Mouse (Mus musculus): ENCODE measurements around the gene Cdk5rap2. TPM values are rescaled to one million over a fixed set of nuclear protein-coding genes. Genes with fewer than 3 reads are reported as not detected.

Cdk5rap2 gene
- polyA plus RNA-seq, 1 experiment from 2014 or later = 12.4 TPM

DNA sequence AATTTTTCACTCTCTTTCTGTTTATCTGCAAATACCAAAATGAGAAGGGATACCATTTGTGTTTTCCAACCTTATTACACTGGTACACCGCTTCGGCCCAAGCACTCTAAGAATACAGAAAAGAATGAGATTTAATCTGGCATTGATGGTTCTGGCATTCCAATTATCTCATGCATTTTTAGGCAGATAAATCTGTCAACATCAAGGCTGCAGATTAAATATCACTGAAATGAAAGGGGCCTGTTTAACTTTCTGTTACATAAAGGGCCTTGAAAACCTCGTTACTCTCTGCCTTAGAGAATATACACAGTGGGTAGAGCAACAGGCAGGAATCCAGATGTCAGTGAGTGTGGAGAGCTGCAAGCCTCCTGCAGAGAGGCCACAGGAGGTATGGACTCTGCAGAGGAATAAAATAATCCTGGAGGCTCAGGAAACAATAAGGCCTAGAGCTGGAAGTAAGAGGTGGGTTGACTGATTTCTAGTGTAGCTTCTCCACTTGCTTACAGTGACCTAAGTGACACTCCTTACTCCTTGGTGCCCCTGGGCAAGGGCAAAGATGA, 166.6 kb downstream of the Cdk5rap2 start:
- Histone ChIP-seq H3K4me2 (no peak overlapping the region), H3K27me3 (replicated peaks; ENCODE audit: control insufficient read depth, insufficient read depth, low read length) (no peaks in the 10 kb centered on the region), H3K4me1 (replicated peaks; ENCODE audit: control insufficient read depth, insufficient read depth, low read length) (no peaks in the 10 kb centered on the region), H3K27ac (ENCODE audit: low read depth, low read length) (no peak overlapping the region), H3K9me3 (ENCODE audit: control insufficient read depth, low read length) (no peaks in the 10 kb centered on the region), H3K9ac (ENCODE audit: low read depth, low read length) (no peak overlapping the region), H3K36me3 (ENCODE audit: control insufficient read depth, insufficient read depth, low read length) (peaks cover 4% of the 10 kb centered on the region; the same call in 1 of the 2 replicates), H3K4me3 (ENCODE audit: low read depth, low read length) (no peak overlapping the region)
- ATAC-seq (replicated peaks; ENCODE audit: low FRiP score) (no peak), DNase-seq (ENCODE audit: low spot score) (no peak)
- WGBS = 75% methylated on average over 3 of the region's 3 CpGs

DNA sequence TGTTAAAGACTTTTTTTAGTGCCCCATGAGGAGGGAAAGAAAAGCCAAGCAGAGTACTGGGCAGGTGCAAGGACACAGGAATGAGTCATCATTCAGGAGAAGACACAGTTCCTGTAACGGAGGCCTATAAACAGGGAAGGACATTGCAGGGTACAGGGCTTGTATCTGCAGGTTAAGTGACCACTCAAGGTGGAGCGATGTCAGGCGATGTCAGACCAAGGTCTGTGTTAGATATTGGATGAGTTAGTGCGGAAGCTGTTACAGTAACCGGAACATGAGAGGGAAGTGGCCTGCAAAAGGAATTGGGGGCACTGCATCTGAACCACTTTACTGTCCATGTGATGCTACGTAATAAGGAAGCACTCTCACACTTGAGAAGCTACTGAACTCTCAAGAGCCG, 170.5 kb downstream of the Cdk5rap2 start:
- 91% methylated on average over 7 of the region's 7 CpGs for WGBS
- H3K36me3 ChIP-seq (ENCODE audit: control insufficient read depth, insufficient read depth, low read length) = peaks cover 10% of the 10 kb centered on the region; the same call in 1 of the 2 replicates

DNA sequence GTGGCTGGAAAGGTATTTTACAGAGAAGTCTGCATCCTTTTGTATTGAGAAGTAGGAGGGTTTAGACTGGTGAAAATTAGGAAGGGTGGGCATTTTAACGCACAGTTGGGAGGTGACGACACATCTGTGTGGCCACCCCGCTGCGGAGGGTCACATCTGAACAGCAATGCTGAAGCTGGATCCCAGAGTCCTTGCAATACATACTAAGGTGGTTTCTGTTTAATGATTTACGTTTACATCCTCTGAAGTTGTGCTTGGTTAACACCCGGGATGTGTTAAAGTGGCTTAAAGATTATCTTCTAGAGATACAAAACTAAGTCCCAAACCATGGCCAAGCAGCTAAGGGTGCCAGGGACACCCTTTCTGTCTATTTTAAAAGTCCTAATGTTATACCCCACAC, 171.4 kb downstream of the Cdk5rap2 start:
- Histone ChIP-seq H3K9me3 (ENCODE audit: control insufficient read depth, low read length) (no peaks in the 10 kb centered on the region), H3K27ac (ENCODE audit: low read depth, low read length) (no peak overlapping the region), H3K27me3 (replicated peaks; ENCODE audit: control insufficient read depth, insufficient read depth, low read length) (no peaks in the 10 kb centered on the region), H3K4me1 (replicated peaks; ENCODE audit: control insufficient read depth, insufficient read depth, low read length) (no peaks in the 10 kb centered on the region), H3K4me2 (no peak overlapping the region), H3K9ac (ENCODE audit: low read depth, low read length) (no peak overlapping the region), H3K36me3 (ENCODE audit: control insufficient read depth, insufficient read depth, low read length) (peaks cover 10% of the 10 kb centered on the region; the same call in 1 of the 2 replicates), H3K4me3 (ENCODE audit: low read depth, low read length) (no peak overlapping the region)
- 94% methylated on average over 6 of the region's 6 CpGs for WGBS
- DNase-seq (ENCODE audit: low spot score) (no peak), ATAC-seq (replicated peaks; ENCODE audit: low FRiP score) (no peak)

More for the DNA sequence above, 170.5 kb downstream of the Cdk5rap2 start:
- Histone ChIP-seq H3K4me1 (replicated peaks; ENCODE audit: control insufficient read depth, insufficient read depth, low read length) (no peaks in the 10 kb centered on the region), H3K27ac (ENCODE audit: low read depth, low read length) (no peak overlapping the region), H3K9ac (ENCODE audit: low read depth, low read length) (no peak overlapping the region), H3K4me2 (no peak overlapping the region), H3K9me3 (ENCODE audit: control insufficient read depth, low read length) (no peaks in the 10 kb centered on the region), H3K4me3 (ENCODE audit: low read depth, low read length) (no peak overlapping the region), H3K27me3 (replicated peaks; ENCODE audit: control insufficient read depth, insufficient read depth, low read length) (no peaks in the 10 kb centered on the region)
- ATAC-seq (replicated peaks; ENCODE audit: low FRiP score) = no peak
- no peak for DNase-seq (ENCODE audit: low spot score)

DNA sequence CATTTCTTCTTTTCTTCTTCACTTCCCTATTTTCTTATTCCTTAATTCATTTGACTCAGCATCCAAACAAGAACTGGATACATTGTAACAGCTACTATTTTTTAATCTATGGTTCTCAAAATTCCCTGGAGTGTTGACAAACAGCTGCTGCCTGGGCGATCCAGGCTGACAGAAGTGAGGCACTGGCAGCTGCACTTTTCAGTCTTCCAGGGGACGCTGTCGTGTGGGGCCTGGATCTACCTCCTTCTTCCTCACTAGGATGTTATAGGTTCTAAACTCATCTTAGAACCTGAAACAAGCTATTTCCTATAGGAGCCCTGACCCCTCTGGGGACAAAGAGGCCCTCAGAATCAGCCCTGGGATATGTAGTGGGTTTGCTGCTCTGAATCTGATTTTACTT, 177.9 kb downstream of the Cdk5rap2 start:
- DNase-seq (ENCODE audit: low spot score) (no peak), ATAC-seq (replicated peaks; ENCODE audit: low FRiP score) (no peak)
- Histone ChIP-seq H3K9ac (ENCODE audit: low read depth, low read length) (no peak overlapping the region), H3K4me1 (replicated peaks; ENCODE audit: control insufficient read depth, insufficient read depth, low read length) (no peaks in the 10 kb centered on the region), H3K27me3 (replicated peaks; ENCODE audit: control insufficient read depth, insufficient read depth, low read length) (no peaks in the 10 kb centered on the region), H3K27ac (ENCODE audit: low read depth, low read length) (no peak overlapping the region), H3K9me3 (ENCODE audit: control insufficient read depth, low read length) (no peaks in the 10 kb centered on the region), H3K4me3 (ENCODE audit: low read depth, low read length) (no peak overlapping the region), H3K36me3 (ENCODE audit: control insufficient read depth, insufficient read depth, low read length) (peaks cover 3% of the 10 kb centered on the region; the same call in 1 of the 2 replicates), H3K4me2 (no peak overlapping the region)
- 91% methylated on average over 3 of the region's 3 CpGs for WGBS

DNA sequence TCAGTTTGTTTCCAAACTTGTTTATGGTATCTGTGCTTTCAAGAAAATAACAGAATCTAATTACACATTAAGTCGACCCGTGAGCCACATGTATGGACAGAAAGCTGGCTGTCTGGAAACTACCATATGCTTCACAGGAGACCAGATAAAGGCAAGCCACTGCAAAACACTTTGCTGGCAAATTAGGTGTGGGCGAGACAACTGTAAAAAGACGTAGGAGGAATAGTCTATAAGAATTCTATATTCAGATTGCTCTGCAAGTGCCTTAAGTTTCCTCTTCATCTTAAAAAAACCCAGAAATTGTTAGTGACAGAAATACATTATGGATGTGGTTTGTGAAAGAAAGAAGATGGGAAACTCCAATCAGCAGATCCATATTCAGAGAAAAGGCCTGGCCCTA, 180.4 kb downstream of the Cdk5rap2 start:
- no peak for DNase-seq (ENCODE audit: low spot score)
- no peaks in the 10 kb centered on the region for H3K9me3 ChIP-seq (ENCODE audit: control insufficient read depth, low read length)
- no peaks in the 10 kb centered on the region for H3K27me3 ChIP-seq (replicated peaks; ENCODE audit: control insufficient read depth, insufficient read depth, low read length)
- H3K36me3 ChIP-seq (ENCODE audit: control insufficient read depth, insufficient read depth, low read length) = no peaks in the 10 kb centered on the region; the same call in 1 of the 2 replicates
- no peak overlapping the region for H3K9ac ChIP-seq (ENCODE audit: low read depth, low read length)
- H3K27ac ChIP-seq (ENCODE audit: low read depth, low read length) = no peak overlapping the region
- WGBS = 87% methylated on average over 4 of the region's 4 CpGs
- no peak overlapping the region for H3K4me2 ChIP-seq
- no peaks in the 10 kb centered on the region for H3K4me1 ChIP-seq (replicated peaks; ENCODE audit: control insufficient read depth, insufficient read depth, low read length)
- ATAC-seq (replicated peaks; ENCODE audit: low FRiP score) = no peak
- H3K4me3 ChIP-seq (ENCODE audit: low read depth, low read length) = no peak overlapping the region

DNA sequence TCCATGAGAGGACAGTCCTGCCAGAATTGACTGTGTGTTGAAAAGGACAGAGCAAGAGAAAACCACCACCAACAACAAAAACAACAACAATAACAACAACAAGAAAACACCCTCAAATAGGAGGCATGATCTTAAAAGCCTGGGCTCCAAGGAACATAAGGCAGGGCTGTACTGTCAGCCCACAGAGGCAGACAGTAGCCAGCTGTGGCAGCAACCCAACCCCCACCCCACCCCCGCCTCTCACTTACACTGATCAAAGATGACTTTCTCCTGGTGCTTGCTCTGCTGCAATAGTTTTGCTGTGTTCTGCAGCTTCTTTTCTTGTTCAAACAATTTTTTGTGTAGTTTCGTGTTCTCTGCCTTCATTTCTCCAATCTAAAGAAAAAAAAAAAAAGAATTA, 181.9 kb downstream of the Cdk5rap2 start:
- no peaks in the 10 kb centered on the region for H3K27me3 ChIP-seq (replicated peaks; ENCODE audit: control insufficient read depth, insufficient read depth, low read length)
- no peak overlapping the region for H3K9ac ChIP-seq (ENCODE audit: low read depth, low read length)
- H3K4me2 ChIP-seq = no peak overlapping the region
- DNase-seq (ENCODE audit: low spot score) (no peak), ATAC-seq (replicated peaks; ENCODE audit: low FRiP score) (no peak)
- WGBS = 80% methylated on average over 2 of the region's 2 CpGs
- no peaks in the 10 kb centered on the region for H3K4me1 ChIP-seq (replicated peaks; ENCODE audit: control insufficient read depth, insufficient read depth, low read length)
- no peaks in the 10 kb centered on the region for H3K9me3 ChIP-seq (ENCODE audit: control insufficient read depth, low read length)
- H3K36me3 ChIP-seq (ENCODE audit: control insufficient read depth, insufficient read depth, low read length) = no peaks in the 10 kb centered on the region; the same call in 1 of the 2 replicates
- H3K4me3 ChIP-seq (ENCODE audit: low read depth, low read length) = no peak overlapping the region
- H3K27ac ChIP-seq (ENCODE audit: low read depth, low read length) = no peak overlapping the region

DNA sequence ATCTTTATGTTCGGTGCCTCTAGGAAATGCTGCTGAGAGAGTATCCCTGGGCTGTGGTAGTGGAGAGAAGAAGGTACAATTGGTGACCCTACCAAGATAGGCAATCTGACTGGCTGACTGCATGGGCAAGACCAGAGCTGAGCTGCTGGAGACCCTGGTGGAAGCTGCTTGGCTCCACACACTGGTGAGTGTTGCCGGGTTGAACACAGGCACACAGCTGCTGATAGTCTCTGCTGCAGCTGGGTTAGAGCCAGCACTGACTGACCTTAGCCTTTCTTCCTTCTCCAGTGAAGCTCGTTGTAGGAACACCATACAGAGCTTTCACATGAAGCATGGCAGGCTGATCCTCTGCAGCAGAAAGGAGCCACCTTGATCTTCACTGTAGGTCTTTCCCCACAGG, 182.6 kb downstream of the Cdk5rap2 start:
- no peak overlapping the region for H3K27ac ChIP-seq (ENCODE audit: low read depth, low read length)
- H3K4me3 ChIP-seq (ENCODE audit: low read depth, low read length) = no peak overlapping the region
- peaks cover under 1% of the 10 kb centered on the region; the same call in 1 of the 2 replicates for H3K36me3 ChIP-seq (ENCODE audit: control insufficient read depth, insufficient read depth, low read length)
- ATAC-seq (replicated peaks; ENCODE audit: low FRiP score) (no peak), DNase-seq (ENCODE audit: low spot score) (no peak)
- 89% methylated on average over 3 of the region's 3 CpGs for WGBS
- H3K9ac ChIP-seq (ENCODE audit: low read depth, low read length) = no peak overlapping the region
- no peaks in the 10 kb centered on the region for H3K9me3 ChIP-seq (ENCODE audit: control insufficient read depth, low read length)
- no peak overlapping the region for H3K4me2 ChIP-seq
- H3K4me1 ChIP-seq (replicated peaks; ENCODE audit: control insufficient read depth, insufficient read depth, low read length) = no peaks in the 10 kb centered on the region
- H3K27me3 ChIP-seq (replicated peaks; ENCODE audit: control insufficient read depth, insufficient read depth, low read length) = no peaks in the 10 kb centered on the region

DNA sequence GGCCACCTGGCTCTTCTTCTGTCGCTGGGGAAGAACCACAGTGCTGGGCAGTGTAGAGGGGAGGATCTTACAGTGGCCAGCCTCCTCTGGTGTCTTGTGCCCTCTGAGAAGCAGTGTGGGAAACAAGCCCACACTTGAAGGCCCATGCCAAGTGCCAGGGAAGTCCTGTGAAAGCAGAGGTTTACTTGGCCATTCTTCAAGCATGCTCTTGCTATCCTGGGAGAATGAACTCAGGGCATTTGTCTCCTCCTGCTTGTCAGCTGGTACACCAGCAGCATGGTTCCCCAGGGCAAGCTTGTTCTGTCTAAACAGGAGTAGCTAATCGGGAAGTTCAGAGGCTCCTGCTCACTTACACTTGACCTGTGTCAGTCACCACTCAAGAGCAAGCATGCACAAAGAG, 185.7 kb downstream of the Cdk5rap2 start:
- H3K36me3 ChIP-seq (ENCODE audit: control insufficient read depth, insufficient read depth, low read length) = peaks cover 5% of the 10 kb centered on the region; the same call in 1 of the 2 replicates
- WGBS = 83% methylated on average over 2 of the region's 2 CpGs
- ATAC-seq (replicated peaks; ENCODE audit: low FRiP score) = no peak
- no peaks in the 10 kb centered on the region for H3K4me1 ChIP-seq (replicated peaks; ENCODE audit: control insufficient read depth, insufficient read depth, low read length)
- no peak for DNase-seq (ENCODE audit: low spot score)
- no peak overlapping the region for H3K4me2 ChIP-seq
- no peak overlapping the region for H3K27ac ChIP-seq (ENCODE audit: low read depth, low read length)
- no peak overlapping the region for H3K4me3 ChIP-seq (ENCODE audit: low read depth, low read length)
- no peaks in the 10 kb centered on the region for H3K27me3 ChIP-seq (replicated peaks; ENCODE audit: control insufficient read depth, insufficient read depth, low read length)
- no peaks in the 10 kb centered on the region for H3K9me3 ChIP-seq (ENCODE audit: control insufficient read depth, low read length)
- no peak overlapping the region for H3K9ac ChIP-seq (ENCODE audit: low read depth, low read length)

DNA sequence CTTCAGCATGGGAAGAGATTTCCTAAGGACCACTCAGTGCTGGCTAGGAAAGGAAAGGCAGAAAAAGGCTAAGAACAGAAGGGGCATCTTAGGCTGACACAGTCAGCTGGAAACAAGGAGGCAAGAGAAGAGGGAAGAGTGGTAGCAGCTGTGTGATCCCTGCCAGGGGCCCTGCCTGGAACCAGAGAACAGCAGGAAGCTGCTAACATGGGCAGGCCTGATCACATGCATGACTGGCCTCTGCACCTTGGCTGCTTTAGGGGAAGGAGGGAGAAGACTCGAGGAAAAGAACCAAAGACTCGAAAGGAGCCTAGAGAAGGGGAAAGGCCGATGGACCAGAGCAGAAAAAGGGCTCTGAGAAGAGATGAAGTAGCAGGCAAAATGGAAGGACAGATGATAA, 188.4 kb downstream of the Cdk5rap2 start:
- ATAC-seq (replicated peaks; ENCODE audit: low FRiP score) (no peak), DNase-seq (ENCODE audit: low spot score) (no peak)
- Histone ChIP-seq H3K4me1 (replicated peaks; ENCODE audit: control insufficient read depth, insufficient read depth, low read length) (no peaks in the 10 kb centered on the region), H3K27me3 (replicated peaks; ENCODE audit: control insufficient read depth, insufficient read depth, low read length) (no peaks in the 10 kb centered on the region), H3K4me2 (no peak overlapping the region), H3K4me3 (ENCODE audit: low read depth, low read length) (no peak overlapping the region), H3K27ac (ENCODE audit: low read depth, low read length) (no peak overlapping the region), H3K9me3 (ENCODE audit: control insufficient read depth, low read length) (no peaks in the 10 kb centered on the region), H3K36me3 (ENCODE audit: control insufficient read depth, insufficient read depth, low read length) (peaks cover 5% of the 10 kb centered on the region; the same call in 1 of the 2 replicates), H3K9ac (ENCODE audit: low read depth, low read length) (no peak overlapping the region)
- 62% methylated on average over 3 of the region's 3 CpGs for whole genome bisulfite sequencing
